Mouse (Mus musculus) erythroblast, embryonic 14.5 days (primary cell): ENCODE measurements around the gene Hcfc2. TPM values are rescaled to one million over a fixed set of nuclear protein-coding genes. Genes with fewer than 3 reads are reported as not detected.

Experiments
- H3K27me3 ChIP-seq: 2 replicates; pipeline ENCODE4 v1.6.1; 2012; ENCODE audit warnings: inconsistent platforms; ENCODE audit not compliant: control insufficient read depth
- H3K36me3 ChIP-seq: 2 replicates; pipeline ENCODE4 v1.6.1; 2012; ENCODE audit warnings: mild to moderate bottlenecking, inconsistent platforms; ENCODE audit not compliant: control insufficient read depth
- H3K4me1 ChIP-seq: 2 replicates; pipeline ENCODE4 v1.6.1; 2012; ENCODE audit warnings: inconsistent platforms; ENCODE audit not compliant: control insufficient read depth
- H3K4me3 ChIP-seq: replicated peaks from 2 replicates; pipeline ENCODE3; 2012; ENCODE audit warnings: moderate library complexity, mild to moderate bottlenecking, inconsistent platforms
- H3K9me3 ChIP-seq: 2 replicates; pipeline ENCODE4 v1.6.1; 2012; ENCODE audit warnings: low read length, inconsistent platforms, mixed read lengths; ENCODE audit not compliant: control insufficient read depth
- GATA1 ChIP-seq: IDR thresholded peaks from 2 replicates; pipeline ENCODE4 v1.6.1; 2012; ENCODE audit warnings: low read length, inconsistent platforms, mixed read lengths
- TAL1 ChIP-seq: IDR thresholded peaks from 3 replicates; pipeline ENCODE4 v1.6.1; 2012; ENCODE audit warnings: low read length, inconsistent platforms, mixed read lengths
- polyA plus RNA-seq: library from polyadenylated mRNA; stranded (reverse); fragments of >175 nt; gene quantifications from 2 replicates; pipeline ENCODE4 v1.2.3, GENCODE M21; 2012

Hcfc2 gene
- polyA plus RNA-seq, 1 experiment, result 0.10 TPM

- Histone ChIP-seq H3K36me3 (peaks cover 100% of the 10 kb centered on the region), H3K4me3 (no peak overlapping the region)
- TF ChIP-seq TAL1 (no peak), GATA1 (no peak)
Measured at GRCm38 (mm10) chr10:82750778-82751177, 54.8 kb downstream of the Hcfc2 start.

DNA sequence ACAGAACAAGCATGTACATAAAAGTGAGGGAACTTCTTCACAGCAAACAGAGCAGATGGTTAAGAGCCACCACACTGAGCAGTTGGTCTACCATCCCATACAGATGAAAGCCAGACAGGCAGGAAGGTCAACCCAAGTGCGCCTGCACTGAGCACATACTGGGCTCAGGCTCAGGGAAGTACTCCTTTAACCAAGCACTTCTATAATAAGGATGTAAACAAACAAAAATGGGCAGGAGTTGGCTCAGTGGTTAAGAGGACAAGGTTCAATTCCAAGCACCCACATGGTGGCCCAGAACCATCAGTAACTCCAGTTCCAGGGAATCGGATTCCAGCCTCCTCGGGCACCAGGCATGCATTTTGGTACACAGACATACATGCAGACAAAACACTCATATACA is 57.0 kb downstream of the Hcfc2 start:
- Histone ChIP-seq H3K4me3 (no peak overlapping the region), H3K36me3 (peaks cover 100% of the 10 kb centered on the region), H3K4me1 (peaks cover 3% of the 10 kb centered on the region), H3K27me3 (no peaks in the 10 kb centered on the region), H3K9me3 (0 out of 2 replicates have a peak, but pooled peaks cover 2% of the 10 kb centered on the region)
- TF ChIP-seq GATA1 (no peak), TAL1 (no peak)

More at GRCm38 (mm10) chr10:82750778-82751177, 54.8 kb downstream of the Hcfc2 start:
- H3K9me3 ChIP-seq, result 0 out of 2 replicates have a peak, but pooled peaks cover 2% of the 10 kb centered on the region
- no peaks in the 10 kb centered on the region for H3K27me3 ChIP-seq
- peaks cover 8% of the 10 kb centered on the region for H3K4me1 ChIP-seq

DNA sequence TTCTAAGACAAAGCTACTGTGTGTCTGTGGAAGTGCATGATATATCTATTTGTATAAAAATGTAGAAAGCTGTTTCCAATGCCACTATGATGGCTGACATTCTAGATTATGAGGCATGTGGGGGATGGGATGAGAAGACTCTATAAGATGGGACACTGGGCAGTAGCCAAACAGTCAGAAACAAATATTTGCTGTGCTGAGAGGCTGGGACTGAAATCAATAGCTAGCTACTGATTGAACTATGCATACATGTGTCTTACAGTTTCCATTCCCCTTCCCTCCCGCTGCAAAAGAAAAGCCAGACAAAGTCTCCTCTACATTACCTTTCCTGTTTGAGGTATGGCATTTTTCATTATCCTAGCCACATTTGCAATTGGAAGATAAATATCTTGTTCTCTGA is 58.7 kb downstream of the Hcfc2 start:
- Histone ChIP-seq H3K4me3 (no peak overlapping the region), H3K9me3 (0 out of 2 replicates have a peak, but pooled peaks cover 2% of the 10 kb centered on the region), H3K27me3 (no peaks in the 10 kb centered on the region), H3K4me1 (peaks cover 12% of the 10 kb centered on the region), H3K36me3 (peaks cover 100% of the 10 kb centered on the region)
- TF ChIP-seq GATA1, result no peak
- TF ChIP-seq TAL1, result no peak

DNA sequence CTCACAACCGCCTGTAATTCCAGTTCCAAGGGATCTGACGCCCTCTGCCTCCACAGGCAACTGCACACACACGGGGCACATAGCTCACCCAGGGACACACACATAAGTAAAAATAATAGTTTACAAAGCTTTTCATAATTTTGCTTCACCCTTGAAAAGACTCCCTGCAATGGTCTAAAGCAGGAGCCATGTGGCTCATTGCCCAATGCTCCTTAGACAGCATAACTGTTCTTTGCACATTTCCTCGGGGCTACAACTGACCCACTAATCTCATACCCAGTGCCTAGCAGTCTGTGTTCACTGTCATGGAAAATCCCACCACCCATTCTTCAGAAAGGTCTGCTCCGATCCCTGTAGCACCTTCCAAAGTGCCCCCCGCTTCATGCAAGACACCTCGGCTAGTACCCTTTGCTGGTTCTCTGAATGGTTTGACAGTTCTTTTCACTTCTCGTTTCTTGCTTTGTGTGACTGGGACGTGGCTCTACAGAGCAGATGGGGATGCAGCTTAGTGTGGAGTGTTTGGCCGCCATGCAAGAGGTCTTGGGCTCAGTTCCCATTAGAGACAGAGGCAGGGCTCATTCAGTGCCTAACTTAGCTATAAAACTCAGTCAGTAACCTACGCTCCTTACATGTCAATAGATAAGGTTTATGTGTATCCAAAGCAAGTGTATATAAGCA is 59.4 kb downstream of the Hcfc2 start:
- H3K27me3 ChIP-seq, result no peaks in the 10 kb centered on the region
- peaks cover 19% of the 10 kb centered on the region for H3K4me1 ChIP-seq
- H3K36me3 ChIP-seq, result peaks cover 100% of the 10 kb centered on the region
- TF ChIP-seq TAL1 (no peak), GATA1 (no peak)
- no peak overlapping the region for H3K4me3 ChIP-seq
- H3K9me3 ChIP-seq, result 0 out of 2 replicates have a peak, but pooled peaks cover 2% of the 10 kb centered on the region

GRCm38 (mm10) chr10:82756466-82756865 is 60.5 kb downstream of the Hcfc2 start:
- Histone ChIP-seq H3K27me3 (no peaks in the 10 kb centered on the region), H3K4me3 (no peak overlapping the region), H3K36me3 (peaks cover 100% of the 10 kb centered on the region), H3K4me1 (peaks cover 29% of the 10 kb centered on the region), H3K9me3 (0 out of 2 replicates have a peak, but pooled peaks cover 2% of the 10 kb centered on the region)
- TF ChIP-seq TAL1, result no peak
- TF ChIP-seq GATA1, result no peak

DNA sequence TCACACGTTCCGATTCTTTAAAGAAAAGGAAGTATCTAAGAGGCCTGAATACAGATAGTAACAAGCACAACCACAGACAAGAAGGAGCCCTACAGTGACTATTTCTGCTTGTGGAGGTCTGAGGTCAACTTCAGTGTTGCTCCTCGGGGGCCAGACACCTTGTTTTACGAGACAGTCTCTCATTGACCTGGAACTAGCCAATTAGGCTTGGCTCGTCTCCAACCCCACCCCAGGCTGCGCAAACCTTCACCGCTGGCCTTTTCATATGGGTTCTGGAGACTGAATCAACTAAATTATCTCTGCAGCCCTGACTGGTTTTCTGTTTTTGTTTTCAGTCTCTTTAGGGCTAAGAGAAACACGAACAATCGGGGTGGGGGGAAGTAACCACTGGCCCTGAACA is 61.4 kb downstream of the Hcfc2 start:
- no peaks in the 10 kb centered on the region for H3K27me3 ChIP-seq
- H3K9me3 ChIP-seq, result 0 out of 2 replicates have a peak, but pooled peaks cover 2% of the 10 kb centered on the region
- peaks cover 96% of the 10 kb centered on the region for H3K36me3 ChIP-seq
- TF ChIP-seq TAL1, result no peak
- TF ChIP-seq GATA1, result no peak
- H3K4me3 ChIP-seq, result no peak overlapping the region
- H3K4me1 ChIP-seq, result peaks cover 38% of the 10 kb centered on the region

- TF ChIP-seq TAL1 (no peak), GATA1 (no peak)
- peaks cover 43% of the 10 kb centered on the region for H3K4me1 ChIP-seq
- peaks cover 86% of the 10 kb centered on the region for H3K36me3 ChIP-seq
- H3K4me3 ChIP-seq, result no peak overlapping the region
- H3K27me3 ChIP-seq, result no peaks in the 10 kb centered on the region
- H3K9me3 ChIP-seq, result 0 out of 2 replicates have a peak, but pooled peaks cover 2% of the 10 kb centered on the region
Measured at GRCm38 (mm10) chr10:82758368-82758767, 62.4 kb downstream of the Hcfc2 start.

DNA sequence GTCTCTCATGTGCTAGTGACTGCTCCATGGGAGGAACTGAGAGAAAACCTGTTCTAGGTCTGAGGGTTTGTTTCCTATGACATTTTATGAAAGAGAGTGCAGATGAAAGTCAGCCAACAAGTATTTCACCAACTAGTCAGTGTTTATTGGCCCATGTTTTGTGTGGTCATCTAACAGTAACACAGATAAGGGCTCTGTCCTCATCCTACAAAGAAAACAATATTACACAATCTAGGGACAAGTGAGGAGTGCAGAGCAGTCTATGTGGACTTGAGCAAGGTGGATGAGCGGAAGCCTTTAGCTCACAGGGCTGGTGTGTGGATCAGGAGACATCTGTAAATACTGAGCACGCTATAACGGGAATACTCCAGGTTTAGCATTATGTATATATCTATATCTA is 62.9 kb downstream of the Hcfc2 start:
- TF ChIP-seq TAL1 (no peak), GATA1 (no peak)
- H3K36me3 ChIP-seq, result peaks cover 81% of the 10 kb centered on the region
- 0 out of 2 replicates have a peak, but pooled peaks cover 2% of the 10 kb centered on the region for H3K9me3 ChIP-seq
- H3K27me3 ChIP-seq, result no peaks in the 10 kb centered on the region
- peaks cover 43% of the 10 kb centered on the region for H3K4me1 ChIP-seq
- H3K4me3 ChIP-seq, result no peak overlapping the region

DNA sequence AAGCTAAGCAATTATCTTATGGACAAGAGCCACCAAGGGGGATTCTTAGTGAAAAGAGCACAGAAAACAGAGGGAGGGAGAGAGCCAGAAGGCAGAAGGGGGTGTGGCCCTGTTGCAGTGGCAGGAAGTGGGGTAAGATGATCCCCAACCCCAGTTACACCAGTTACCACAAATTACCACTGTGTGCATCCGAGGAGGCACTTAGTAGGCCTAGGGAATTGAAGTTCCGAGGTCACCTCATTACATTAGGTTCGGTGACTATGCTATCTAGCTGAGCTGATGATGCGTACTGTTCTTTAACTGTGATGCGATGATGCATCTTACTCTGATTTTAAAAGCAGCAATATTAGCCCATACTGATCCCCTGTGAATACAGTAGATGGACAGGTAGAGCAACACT is 63.7 kb downstream of the Hcfc2 start:
- peaks cover 50% of the 10 kb centered on the region for H3K4me1 ChIP-seq
- H3K9me3 ChIP-seq, result 0 out of 2 replicates have a peak, but pooled peaks cover 2% of the 10 kb centered on the region
- peaks cover 73% of the 10 kb centered on the region for H3K36me3 ChIP-seq
- H3K27me3 ChIP-seq, result no peaks in the 10 kb centered on the region
- TF ChIP-seq GATA1 (no peak), TAL1 (no peak)
- H3K4me3 ChIP-seq, result no peak overlapping the region

GRCm38 (mm10) chr10:82761037-82761811 is 65.3 kb downstream of the Hcfc2 start:
- Histone ChIP-seq H3K36me3 (peaks cover 57% of the 10 kb centered on the region), H3K27me3 (no peaks in the 10 kb centered on the region), H3K9me3 (no peaks in the 10 kb centered on the region), H3K4me1 (peaks cover 57% of the 10 kb centered on the region), H3K4me3 (peak overlapping the region; percentile 12)
- TF ChIP-seq GATA1, result no peak
- TF ChIP-seq TAL1, result no peak
